Mouse (Mus musculus) CH12.LX (cell line): Measurements from ENCODE around the gene 1810030O07Rik. TPM values are rescaled to one million over a fixed set of nuclear protein-coding genes. Genes with fewer than 3 reads are reported as not detected.
"Not testable (repeated sequence)": the region's sequence is repeated elsewhere in the genome, so short reads cannot be mapped to it uniquely, and the experiment has no call there.

Source experiments
- DNase-seq: peaks from one replicate; pipeline ENCODE4 v3.0.0-alpha.2; 2013; ENCODE audit errors: extremely low read depth
- H3K27ac ChIP-seq: 2 replicates; pipeline ENCODE4 v1.5.1; 2012; ENCODE audit warnings: low read depth, mild to moderate bottlenecking, control low read depth, moderate library complexity; ENCODE audit not compliant: insufficient read depth
- H3K27me3 ChIP-seq: replicated peaks from 2 replicates; pipeline ENCODE3; 2012; ENCODE audit warnings: inconsistent platforms
- H3K36me3 ChIP-seq, 2 experiments: replicated peaks in 1 of 2; 2 replicates each; pipeline versions ENCODE3 to v1.6.1; 2012; ENCODE audit warnings: inconsistent platforms in 1 of 2, low read length in 1 of 2, mild to moderate bottlenecking in 1 of 2, mixed read lengths in 1 of 2, moderate library complexity in 1 of 2; ENCODE audit not compliant: control insufficient read depth in 1 of 2, insufficient read depth in 1 of 2
- H3K4me1 ChIP-seq, 2 experiments: 2 replicates each; pipeline ENCODE4 v1.6.1; 2012; ENCODE audit warnings: inconsistent platforms in 1 of 2, moderate library complexity in 1 of 2; ENCODE audit not compliant: insufficient read depth in 2 of 2, control insufficient read depth in 1 of 2
- H3K4me2 ChIP-seq: 2 replicates; pipeline ENCODE4 v1.6.1; 2012; ENCODE audit warnings: low read depth, mild to moderate bottlenecking, control low read depth; ENCODE audit not compliant: poor library complexity, insufficient read depth, severe bottlenecking
- H3K4me3 ChIP-seq, 3 experiments: fragments of 150-350 bp in 1 of 3; sonication (generic) in 1 of 3; replicated peaks in 1 of 3; 2 replicates each; pipeline versions ENCODE3 to v1.5.1; 2011 to 2012; ENCODE audit warnings: low read depth in 2 of 3, low read length in 2 of 3, mild to moderate bottlenecking in 2 of 3, moderate library complexity in 2 of 3, control low read depth in 1 of 3, improper control_type of control experiment in 1 of 3, inconsistent platforms in 1 of 3, mixed read lengths in 1 of 3; ENCODE audit not compliant: poor library complexity in 1 of 3
- H3K79me2 ChIP-seq: replicated peaks from 2 replicates; pipeline ENCODE4 v1.6.1; 2012; ENCODE audit warnings: mild to moderate bottlenecking, moderate library complexity; ENCODE audit not compliant: control insufficient read depth, poor library complexity, insufficient read depth, severe bottlenecking; ENCODE audit errors: extremely low read depth
- H3K9ac ChIP-seq: 2 replicates; pipeline ENCODE4 v1.6.1; 2012; ENCODE audit warnings: low read depth, mild to moderate bottlenecking, control low read depth, moderate library complexity; ENCODE audit not compliant: insufficient read depth
- H3K9me3 ChIP-seq: replicated peaks from 2 replicates; pipeline ENCODE3; 2012; ENCODE audit warnings: low read length, inconsistent platforms, mixed read lengths
- BHLHE40 ChIP-seq: IDR thresholded peaks from 2 replicates; pipeline ENCODE4 v1.6.1; 2011; ENCODE audit warnings: mild to moderate bottlenecking, low read depth, low read length, improper control_type of control experiment
- CHD2 ChIP-seq: IDR thresholded peaks from 2 replicates; pipeline ENCODE4 v1.6.1; 2011; ENCODE audit warnings: low read length, improper control_type of control experiment
- CTCF ChIP-seq, 2 experiments: IDR thresholded peaks in 1 of 2; conservative IDR thresholded peaks in 1 of 2; 2 replicates each; pipeline ENCODE4 v1.5.1; 2011 to 2012; ENCODE audit warnings: low read depth in 2 of 2, low read length in 2 of 2, improper control_type of control experiment in 1 of 2, inconsistent platforms in 1 of 2, mild to moderate bottlenecking in 1 of 2, moderate library complexity in 1 of 2
- E2F4 ChIP-seq: IDR thresholded peaks from 2 replicates; pipeline ENCODE4 v1.6.1; 2011; ENCODE audit warnings: low read depth, low read length, improper control_type of control experiment; ENCODE audit not compliant: insufficient replicate concordance
- ELF1 ChIP-seq: IDR thresholded peaks from 2 replicates; pipeline ENCODE4 v1.6.1; 2014; ENCODE audit warnings: low read depth, mild to moderate bottlenecking, inconsistent platforms, low read length, improper control_type of control experiment
- EP300 ChIP-seq: IDR thresholded peaks from 2 replicates; pipeline ENCODE4 v1.6.1; 2011; ENCODE audit warnings: low read length, improper control_type of control experiment
- GABPA ChIP-seq: IDR thresholded peaks from 2 replicates; pipeline ENCODE4 v1.6.1; 2012; ENCODE audit warnings: low read depth, low read length, improper control_type of control experiment, inconsistent platforms; ENCODE audit not compliant: insufficient replicate concordance
- IRF4 ChIP-seq: IDR thresholded peaks from 2 replicates; pipeline ENCODE4 v1.6.1; 2014; ENCODE audit warnings: low read depth, mild to moderate bottlenecking, inconsistent platforms, low read length, improper control_type of control experiment
- JUN ChIP-seq: IDR thresholded peaks from 2 replicates; pipeline ENCODE4 v1.6.1; 2011; ENCODE audit warnings: low read depth, mild to moderate bottlenecking, low read length, improper control_type of control experiment, moderate library complexity; ENCODE audit not compliant: insufficient read depth
- KAT2A ChIP-seq: IDR thresholded peaks from 2 replicates; pipeline ENCODE4 v1.6.1; 2012; ENCODE audit warnings: low read length, improper control_type of control experiment, inconsistent platforms; ENCODE audit not compliant: insufficient replicate concordance
- MAFK ChIP-seq: IDR thresholded peaks from 2 replicates; pipeline ENCODE4 v1.6.1; 2011; ENCODE audit warnings: low read length, improper control_type of control experiment; ENCODE audit not compliant: insufficient replicate concordance
- MAX ChIP-seq: IDR thresholded peaks from 2 replicates; pipeline ENCODE4 v1.6.1; 2011; ENCODE audit warnings: low read length, improper control_type of control experiment
- MAZ ChIP-seq: IDR thresholded peaks from 2 replicates; pipeline ENCODE4 v1.6.1; 2012; ENCODE audit warnings: low read depth, mild to moderate bottlenecking, inconsistent platforms, low read length, improper control_type of control experiment, moderate library complexity
- MXI1 ChIP-seq: IDR thresholded peaks from 2 replicates; pipeline ENCODE4 v1.6.1; 2011; ENCODE audit warnings: mild to moderate bottlenecking, low read depth, low read length, improper control_type of control experiment
- MYC ChIP-seq: IDR thresholded peaks from 2 replicates; pipeline ENCODE4 v1.6.1; 2011; ENCODE audit warnings: low read depth, mild to moderate bottlenecking, improper control_type of control experiment, low read length
- NELFE ChIP-seq: IDR thresholded peaks from 2 replicates; pipeline ENCODE4 v1.6.1; 2011; ENCODE audit warnings: low read depth, low read length, improper control_type of control experiment
- NRF1 ChIP-seq: IDR thresholded peaks from 2 replicates; pipeline ENCODE4 v1.6.1; 2014; ENCODE audit warnings: low read depth, mild to moderate bottlenecking, inconsistent platforms, low read length, improper control_type of control experiment, moderate library complexity
- POLR2AphosphoS2 ChIP-seq: IDR thresholded peaks from 2 replicates; pipeline ENCODE4 v1.6.1; 2011; ENCODE audit warnings: low read depth, low read length, improper control_type of control experiment
- RAD21 ChIP-seq: IDR thresholded peaks from 2 replicates; pipeline ENCODE4 v1.6.1; 2011; ENCODE audit warnings: low read depth, mild to moderate bottlenecking, low read length, improper control_type of control experiment, moderate library complexity
- RCOR1 ChIP-seq: conservative IDR thresholded peaks from 2 replicates; pipeline ENCODE4 v1.6.1; 2012; ENCODE audit warnings: low read depth, mild to moderate bottlenecking, inconsistent platforms, low read length, improper control_type of control experiment
- SIN3A ChIP-seq: IDR thresholded peaks from 2 replicates; pipeline ENCODE4 v1.6.1; 2012; ENCODE audit warnings: low read length, improper control_type of control experiment, inconsistent platforms
- SMC3 ChIP-seq: IDR thresholded peaks from 2 replicates; pipeline ENCODE4 v1.6.1; 2011; ENCODE audit warnings: low read depth, low read length, improper control_type of control experiment
- TBP ChIP-seq: conservative IDR thresholded peaks from 2 replicates; pipeline ENCODE4 v1.6.1; 2011; ENCODE audit warnings: low read depth, low read length, improper control_type of control experiment
- UBTF ChIP-seq: IDR thresholded peaks from 2 replicates; pipeline ENCODE4 v1.6.1; 2012; ENCODE audit warnings: low read depth, mild to moderate bottlenecking, inconsistent platforms, low read length, improper control_type of control experiment, moderate library complexity
- USF1 ChIP-seq: IDR thresholded peaks from 2 replicates; pipeline ENCODE4 v1.6.1; 2014; ENCODE audit warnings: low read depth, mild to moderate bottlenecking, inconsistent platforms, low read length, improper control_type of control experiment
- dilution Hi-C: fragments of 300-500 bp; cut with MboI; formaldehyde crosslinking; loops from 2 replicates; pipeline ENCODE4 v1.14.3; 2020; ENCODE audit warnings: low sequenced_read_pairs; ENCODE audit not compliant: extremely low pct_unique_long_range_greater_than_20kb, extremely low pct_ligation_motif_present
- in situ Hi-C: fragments of 300-500 bp; cut with MboI; formaldehyde crosslinking; loops from 3 replicates; pipeline ENCODE4 v1.14.3; 2019; ENCODE audit warnings: low sequenced_read_pairs, low pct_ligation_motif_present, low pct_unique_long_range_greater_than_20kb, mixed read lengths
- polyA plus RNA-seq: library from polyadenylated mRNA; unstranded; fragments of >175 nt; gene quantifications from 2 replicates; pipeline ENCODE4 v1.2.1, GENCODE M21; 2012; ENCODE audit warnings: low read depth; ENCODE audit not compliant: insufficient read length
- total RNA-seq, 2 experiments: library from RNA; depleted of rRNA; stranded (reverse); fragments of 300-350 nt in 1 of 2; fragments of >200 nt in 1 of 2; gene quantifications; 2 replicates each; pipeline ENCODE4 v1.2.3; 2012 to 2014

The 1810030O07Rik gene
- total and polyA plus RNA-seq, 3 experiments, result 26.0 to 40.6 (median 26.2) TPM

GRCm38 (mm10) chrX:12645531-12646304, 27.8 kb downstream of the 1810030O07Rik start (continued):
- TF ChIP-seq MXI1 (no peak), POLR2AphosphoS2 (no peak), E2F4 (no peak), MAZ (no peak), KAT2A (no peak), RCOR1 (no peak), ELF1 (no peak), CHD2 (no peak)

GRCm38 (mm10) chrX:12644976-12645375, 28.5 kb downstream of the 1810030O07Rik start:
- dilution Hi-C loops (no loop called here), in situ Hi-C loops (no loop called here)
- Histone ChIP-seq H3K4me1 (peaks cover 0 to 22% of the 10 kb centered on the region in 2 experiments; a peak in 2 of 4 replicates), H3K4me2 (no peak overlapping the region), H3K27ac (no peak overlapping the region), H3K27me3 (no peaks in the 10 kb centered on the region), H3K9ac (no peak overlapping the region), H3K9me3 (no peaks in the 10 kb centered on the region), H3K4me3 (no peak overlapping the region), H3K79me2 (no peaks in the 10 kb centered on the region), H3K36me3 (peaks cover 0 to under 1% of the 10 kb centered on the region in 2 experiments)
- TF ChIP-seq TBP, result no peak
- no peak for TF ChIP-seq USF1
- no peak for TF ChIP-seq ELF1
- TF ChIP-seq BHLHE40, result no peak
- no peak for TF ChIP-seq GABPA
- DNase-seq, result no peak

DNA sequence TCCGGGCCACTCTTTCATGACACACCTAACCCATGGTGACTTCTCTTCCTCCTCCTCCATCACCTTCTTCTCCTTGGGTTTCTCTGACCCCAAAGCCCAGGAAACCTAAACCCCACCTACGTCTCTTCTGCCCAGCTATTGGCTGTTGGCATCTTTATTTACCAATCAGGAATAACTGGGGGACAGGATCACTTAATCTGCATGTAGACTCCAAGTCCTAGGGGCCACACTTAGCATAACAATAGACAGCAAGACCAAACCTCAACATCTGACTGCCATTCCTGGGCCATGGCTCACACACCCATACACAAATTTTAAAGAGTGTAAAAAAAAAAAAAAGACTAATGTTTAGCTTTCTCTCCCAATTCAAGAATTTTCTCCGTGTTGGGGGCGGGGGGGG, 48.3 kb downstream of the 1810030O07Rik start:
- H3K27me3 ChIP-seq, result no peaks in the 10 kb centered on the region
- no peak for DNase-seq
- no peaks in the 10 kb centered on the region for H3K36me3 ChIP-seq
- H3K4me3 ChIP-seq, result no peak overlapping the region
- H3K4me1 ChIP-seq, result no peaks in the 10 kb centered on the region
- no peak overlapping the region for H3K4me2 ChIP-seq
- no peaks in the 10 kb centered on the region for H3K79me2 ChIP-seq
- no peak overlapping the region for H3K27ac ChIP-seq
- dilution Hi-C loops (no loop called here), in situ Hi-C loops (no loop called here)
- TF ChIP-seq CHD2, result no peak
- no peak for TF ChIP-seq CTCF (conservative IDR thresholded peaks at IDR 0.05 in 1 of 2, IDR thresholded peaks at IDR 0.05 in 1 of 2; ENCODE audit: low read depth in 2 of 2, low read length in 2 of 2)
- no peak for TF ChIP-seq UBTF
- no peak for TF ChIP-seq MXI1
- no peak for TF ChIP-seq NRF1
- no peak for TF ChIP-seq RAD21
- TF ChIP-seq JUN, result no peak
- TF ChIP-seq IRF4, result no peak
- TF ChIP-seq MAX, result no peak
- no peak for TF ChIP-seq SMC3
- TF ChIP-seq ELF1, result no peak
- no peak for TF ChIP-seq NELFE
- TF ChIP-seq SIN3A, result no peak
- TF ChIP-seq KAT2A, result no peak
- TF ChIP-seq EP300, result no peak
- no peak for TF ChIP-seq MAFK
- no peak for TF ChIP-seq MYC
- TF ChIP-seq MAZ, result no peak
- no peak for TF ChIP-seq TBP
- H3K9ac ChIP-seq, result no peak overlapping the region
- H3K9me3 ChIP-seq, result no peaks in the 10 kb centered on the region

GRCm38 (mm10) chrX:12612360-12612759, 61.1 kb downstream of the 1810030O07Rik start:
- in situ Hi-C loops, H3K4me3 ChIP-seq, H3K4me1 ChIP-seq, dilution Hi-C loops, H3K27me3 ChIP-seq, H3K9me3 ChIP-seq, DNase-seq, H3K27ac ChIP-seq, H3K79me2 ChIP-seq, H3K9ac ChIP-seq, H3K4me2 ChIP-seq: not testable (repeated sequence)
- peaks cover 34 to 59% of the 10 kb centered on the region in 2 experiments for H3K36me3 ChIP-seq
